Comparison of ENCODE assay signal across 8 mouse cellular contexts in genomic region chr13:24936772-24937107, GRCm38 (mm10). TPM values are rescaled to one million over a fixed set of nuclear protein-coding genes. Genes with fewer than 3 reads are reported as not detected.
A peak's percentile ranks its signal among the peaks of the same experiment; 100 is the strongest.
DNase-seq lines count a peak whose midpoint lies in the region; ATAC-seq and TF ChIP-seq lines count a peak whose summit lies in the region.

No protein-coding gene starts in this region.

- no peaks in the 10 kb centered on the region for H3K27me3 ChIP-seq in kidney, adult 2 months (replicated peaks; ENCODE audit: control insufficient read depth, insufficient read depth, low read length)
- no peaks in the 10 kb centered on the region for H3K27me3 ChIP-seq in hindbrain, embryonic 13.5 days
- H3K27me3 ChIP-seq in midbrain, embryonic 13.5 days, result no peaks in the 10 kb centered on the region

- peaks cover 5% of the 10 kb centered on the region; the same call in 1 of the 2 replicates for H3K4me1 ChIP-seq in kidney, adult 2 months (ENCODE audit: control insufficient read depth, insufficient read depth, low read length)
- 0 out of 2 replicates have a peak, but pooled peaks cover 4% of the 10 kb centered on the region for H3K4me1 ChIP-seq in brown adipose tissue, adult 24 weeks (ENCODE audit: control insufficient read depth, insufficient read depth, insufficient read length, low read length)
- H3K4me1 ChIP-seq in hindbrain, embryonic 13.5 days (replicated peaks), result peaks cover 27% of the 10 kb centered on the region
- peaks cover 26% of the 10 kb centered on the region for H3K4me1 ChIP-seq in midbrain, embryonic 13.5 days (replicated peaks)

- H3K9ac ChIP-seq in hindbrain, embryonic 13.5 days, result peak overlapping the region; percentile 90
- H3K9ac ChIP-seq in midbrain, embryonic 13.5 days (replicated peaks), result peak overlapping the region; percentile 93

- no peak for TF ChIP-seq POLR2A in kidney, adult 2 months (IDR thresholded peaks at IDR 0.05; ENCODE audit: low read depth, low read length)

- H3K4me3 ChIP-seq in kidney, adult 2 months (ENCODE audit: insufficient read depth, low read depth, low read length), result peak overlapping the region; percentile 77
- peak overlapping the region; percentile 66 for H3K4me3 ChIP-seq in brown adipose tissue, adult 24 weeks (ENCODE audit: insufficient read depth, low read depth, low read length)
- H3K4me3 ChIP-seq in hindbrain, embryonic 13.5 days, result peak overlapping the region; percentile 73
- peak overlapping the region; percentile 88 for H3K4me3 ChIP-seq in midbrain, embryonic 13.5 days (replicated peaks)

- 25% methylated on average over 5 of the region's 5 CpGs for WGBS in kidney, adult 2 months
- 48% methylated on average over 5 of the region's 5 CpGs for WGBS in hindbrain, embryonic 13.5 days
- WGBS in midbrain, embryonic 13.5 days, result 55% methylated on average over 5 of the region's 5 CpGs

- no peaks in the 10 kb centered on the region for H3K9me3 ChIP-seq in hindbrain, embryonic 13.5 days
- H3K9me3 ChIP-seq in midbrain, embryonic 13.5 days, result no peaks in the 10 kb centered on the region

- no peak for TF ChIP-seq CTCF in kidney, adult 2 months (conservative IDR thresholded peaks at IDR 0.05; ENCODE audit: insufficient read depth, insufficient read length, low read depth, low read length)

- H3K4me2 ChIP-seq in hindbrain, embryonic 13.5 days, result peak overlapping the region; percentile 67
- H3K4me2 ChIP-seq in midbrain, embryonic 13.5 days (replicated peaks), result peak overlapping the region; percentile 78

- H3K36me3 ChIP-seq in kidney, adult 2 months (ENCODE audit: control insufficient read depth, insufficient read depth, low read length), result no peaks in the 10 kb centered on the region
- H3K36me3 ChIP-seq in hindbrain, embryonic 13.5 days, result 0 out of 2 replicates have a peak, but pooled peaks cover 4% of the 10 kb centered on the region
- no peaks in the 10 kb centered on the region for H3K36me3 ChIP-seq in midbrain, embryonic 13.5 days

- no peak for DNase-seq in kidney, adult 2 months
- DNase-seq in kidney, postnatal 4 days, result no peak
- no peak for DNase-seq in ovary, postnatal 14 days (ENCODE audit: low spot score)
- no peak for DNase-seq in thymus, postnatal 4 days

- ATAC-seq in hindbrain, embryonic 13.5 days (ENCODE audit: low FRiP score), result peak; percentile 38
- ATAC-seq in midbrain, embryonic 13.5 days, result peak; percentile 53
- no peak for ATAC-seq in erythroid progenitor cell, adult 5-6 weeks (replicated peaks; ENCODE audit: low FRiP score, poor library complexity, severe bottlenecking)

- H3K27ac ChIP-seq in kidney, adult 2 months (ENCODE audit: insufficient read depth, low read depth, low read length), result no peak overlapping the region
- H3K27ac ChIP-seq in brown adipose tissue, adult 24 weeks (replicated peaks; ENCODE audit: low read depth, low read length), result no peak overlapping the region
- H3K27ac ChIP-seq in hindbrain, embryonic 13.5 days, result 0 out of 2 replicates have a peak overlapping the region, but pooled peaks have one; percentile 91
- H3K27ac ChIP-seq in midbrain, embryonic 13.5 days, result peak overlapping the region; percentile 84; the same call in 1 of the 2 replicates

RNA-seq across cellular contexts. Expression of gene Aldh5a1, which starts 0.7 kb away (rescaled TPM):
- 16.5 and 17.6 TPM in 2 replicates for polyA plus RNA-seq in kidney, adult 2 months (2012; rRNA removed)
- polyA plus RNA-seq in brown adipose tissue, adult 24 weeks (2012; ENCODE audit: insufficient read depth, insufficient read length, missing spikeins), result 16.3 and 18.4 TPM in 2 replicates
- 8.7 and 9.8 TPM in 2 replicates for polyA plus RNA-seq in hindbrain, embryonic 13.5 days (2015; fragmentation: Nextera tagmentation; extraction: Ambion mirVana)
- 7.5 and 7.9 TPM in 2 replicates for polyA plus RNA-seq in midbrain, embryonic 13.5 days (2015; fragmentation: Nextera tagmentation; extraction: Ambion mirVana)
- not detected in 2 replicates for total RNA-seq in erythroid progenitor cell, adult 5-6 weeks (2015; ENCODE audit: low replicate concordance)
- 0.13 TPM in 1 of 2 replicates, not detected in the other for total RNA-seq in erythroid progenitor cell, adult 5-6 weeks (2017; ENCODE audit: low replicate concordance)

RNA-seq across cellular contexts. Expression of gene Gpld1, which starts 6.2 kb away (rescaled TPM):
- polyA plus RNA-seq in kidney, adult 2 months (2012; rRNA removed), result 1.3 and 1.7 TPM in 2 replicates
- polyA plus RNA-seq in brown adipose tissue, adult 24 weeks (2012; ENCODE audit: insufficient read depth, insufficient read length, missing spikeins), result 2.2 and 6.7 TPM in 2 replicates
- polyA plus RNA-seq in hindbrain, embryonic 13.5 days (2015; fragmentation: Nextera tagmentation; extraction: Ambion mirVana), result 1.3 and 1.4 TPM in 2 replicates
- polyA plus RNA-seq in midbrain, embryonic 13.5 days (2015; fragmentation: Nextera tagmentation; extraction: Ambion mirVana), result 0.63 and 1.3 TPM in 2 replicates
- not detected in 2 replicates for total RNA-seq in erythroid progenitor cell, adult 5-6 weeks (2015; ENCODE audit: low replicate concordance)
- 0.77 TPM in 1 of 2 replicates, not detected in the other for total RNA-seq in erythroid progenitor cell, adult 5-6 weeks (2017; ENCODE audit: low replicate concordance)

Comparison
In these comparisons a context has a peak if more than half of its experiments do, and no peak if none do; other contexts are left out.
1. H3K27ac ChIP-seq: peak in hindbrain, embryonic 13.5 days (single experiment) and midbrain, embryonic 13.5 days (single experiment); none in kidney, adult 2 months (single experiment) and brown adipose tissue, adult 24 weeks (single experiment).
2. Peak in every context shown above with its lines, with median percentiles within 50 percentile points of each other: H3K4me3 ChIP-seq.